In the genomic region with DNA sequence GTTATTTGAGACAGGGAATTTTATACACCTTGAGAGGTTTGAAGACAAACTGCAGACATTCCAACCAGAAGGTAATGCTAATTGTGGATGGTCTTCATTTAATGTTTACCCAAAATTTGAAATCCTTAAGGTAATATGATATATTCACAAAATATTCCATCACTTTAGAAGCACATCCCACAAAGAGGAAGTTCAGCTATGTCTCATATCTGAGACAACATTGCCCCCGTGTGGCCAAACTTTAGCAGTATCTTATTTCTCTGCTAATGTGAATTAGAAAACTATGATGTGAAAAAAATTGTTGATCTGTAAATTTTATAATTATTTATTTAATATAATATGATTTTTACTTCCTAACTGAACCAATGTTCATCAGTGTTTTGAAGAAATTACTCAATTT, we compare ENCODE assay signal across 8 mouse cellular contexts.
DNase-seq lines count a peak whose midpoint lies in the region; ATAC-seq and TF ChIP-seq lines count a peak whose summit lies in the region.

No protein-coding gene starts in this region.

- no peak overlapping the region for H3K4me2 ChIP-seq in kidney, embryonic 15.5 days
- H3K4me2 ChIP-seq in forebrain, embryonic 14.5 days (ENCODE audit: low read length), result no peak overlapping the region

- H3K27ac ChIP-seq in kidney, embryonic 15.5 days, result no peak overlapping the region
- H3K27ac ChIP-seq in forebrain, embryonic 14.5 days (ENCODE audit: low read depth, low read length), result no peak overlapping the region

- no peak for ATAC-seq in kidney, embryonic 15.5 days (replicated peaks; ENCODE audit: low FRiP score)
- ATAC-seq in forebrain, embryonic 14.5 days, result peak; percentile 75
- no peak for ATAC-seq in monocyte, adult 5-6 weeks (replicated peaks; ENCODE audit: insufficient number of reproducible peaks, low FRiP score, low TSS enrichment, poor library complexity, severe bottlenecking)

- no peak overlapping the region for H3K9ac ChIP-seq in kidney, embryonic 15.5 days
- no peak overlapping the region for H3K9ac ChIP-seq in forebrain, embryonic 14.5 days (ENCODE audit: low read length)

- TF ChIP-seq POLR2A in brain, embryonic 14.5 days (IDR thresholded peaks at IDR 0.05; ENCODE audit: borderline replicate concordance, extremely low read depth, insufficient read depth, insufficient read length, poor library complexity, severe bottlenecking), result no peak

- no peaks in the 10 kb centered on the region for H3K9me3 ChIP-seq in kidney, embryonic 15.5 days (replicated peaks)
- H3K9me3 ChIP-seq in forebrain, embryonic 14.5 days (replicated peaks; ENCODE audit: control insufficient read depth, low read length), result no peaks in the 10 kb centered on the region

- WGBS in kidney, embryonic 15.5 days, result 0% methylated on average over 1 of the region's 1 CpGs
- 0% methylated on average over 1 of the region's 1 CpGs for whole genome bisulfite sequencing in forebrain, embryonic 14.5 days

- peak; percentile 37; the same call in 1 of the 2 replicates for TF ChIP-seq CTCF in brain, embryonic 14.5 days (IDR thresholded peaks at IDR 0.05; ENCODE audit: borderline replicate concordance, extremely low read depth, insufficient read depth, insufficient read length)

- H3K36me3 ChIP-seq in kidney, embryonic 15.5 days, result no peaks in the 10 kb centered on the region
- H3K36me3 ChIP-seq in forebrain, embryonic 14.5 days (ENCODE audit: control insufficient read depth, insufficient read depth, low read length), result no peaks in the 10 kb centered on the region

- H3K4me1 ChIP-seq in kidney, embryonic 15.5 days, result no peaks in the 10 kb centered on the region
- H3K4me1 ChIP-seq in forebrain, embryonic 14.5 days (ENCODE audit: control insufficient read depth, insufficient read depth, low read length), result no peaks in the 10 kb centered on the region

- H3K27me3 ChIP-seq in kidney, embryonic 15.5 days, result no peaks in the 10 kb centered on the region
- H3K27me3 ChIP-seq in forebrain, embryonic 14.5 days (replicated peaks; ENCODE audit: control insufficient read depth, insufficient read depth, low read length), result no peaks in the 10 kb centered on the region

- no peak overlapping the region for H3K4me3 ChIP-seq in kidney, embryonic 15.5 days (replicated peaks)
- H3K4me3 ChIP-seq in forebrain, embryonic 14.5 days (ENCODE audit: low read depth, low read length), result no peak overlapping the region

- peak; percentile 59 for DNase-seq in kidney, postnatal 10 days
- DNase-seq in MEL-GATA-1-ER (ENCODE audit: extremely low read depth, low read depth), result peak; percentile 47
- DNase-seq in brain, embryonic 14.5 days (ENCODE audit: low read depth), result peak; percentile 88
- peak; percentile 83 for DNase-seq in forebrain, embryonic 14.5 days (ENCODE audit: low spot score)
- peak; percentile 15 for DNase-seq in left cerebral cortex, adult 11 months (ENCODE audit: low spot score)
- DNase-seq in right cerebral cortex, postnatal 10 days (ENCODE audit: low spot score in 2 of 2), result peak; percentile 56 to 81

Comparison
In these comparisons a context has a peak if more than half of its experiments do, and no peak if none do; other contexts are left out.
1. DNase-seq: peak in every context shown above with its lines; median percentile 88 in brain, embryonic 14.5 days; 83 in forebrain, embryonic 14.5 days; 68 in right cerebral cortex, postnatal 10 days; 59 in kidney, postnatal 10 days; 47 in MEL-GATA-1-ER; 15 in left cerebral cortex, adult 11 months.